ENCODE assay signal across 11 mouse cellular contexts in the genomic region with DNA sequence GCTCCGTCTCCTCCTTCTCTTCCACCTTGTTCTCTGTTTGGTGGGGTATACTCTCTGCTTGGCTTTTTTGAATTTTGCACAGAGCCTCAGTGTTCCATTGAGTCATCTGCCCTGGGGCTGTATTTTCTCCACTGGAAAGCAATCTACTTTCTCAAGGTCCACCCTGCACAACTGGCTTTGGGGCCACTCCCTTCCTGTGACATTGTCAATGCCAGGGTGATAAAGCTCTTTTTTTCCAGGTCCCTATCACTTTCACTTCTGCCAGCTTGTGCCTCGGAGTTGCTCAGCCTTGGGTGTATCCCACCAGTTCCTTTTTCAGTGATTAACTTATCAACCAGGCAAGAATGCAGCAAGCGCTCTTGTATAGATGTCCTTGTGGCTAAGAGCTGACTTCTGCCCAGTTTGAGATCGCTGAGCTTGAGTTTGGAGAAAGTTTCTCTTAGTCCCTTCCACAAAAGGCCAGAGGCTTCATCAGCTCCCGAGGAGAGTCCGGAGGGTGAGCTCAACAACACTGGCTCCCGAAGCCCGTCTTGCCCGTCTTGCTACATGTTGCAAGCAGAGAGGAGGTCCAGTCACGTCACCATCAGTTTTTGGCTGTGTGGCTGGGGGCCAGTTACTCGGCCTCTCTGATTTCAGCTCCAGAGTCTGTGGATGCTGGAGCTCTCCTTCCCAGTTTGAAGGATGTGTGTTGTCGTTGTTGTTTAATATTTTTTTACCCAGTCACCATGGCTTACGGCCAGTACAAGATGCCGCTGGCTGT.
DNase-seq lines count a peak whose midpoint lies in the region; ATAC-seq lines count a peak whose summit lies in the region.
"Had no signal": no experiment of that assay in that cellular context is flagged by ENCODE, and none has a peak within 500 bp of the region (broad histone marks: within the 10 kb centered on the region; RNA-seq: fewer than 3 reads in every experiment).

No protein-coding gene starts in this region.

- H3K4me2 ChIP-seq in heart, embryonic 13.5 days, result 0 out of 2 replicates have a peak overlapping the region, but pooled peaks have one; percentile 1
- H3K4me2 ChIP-seq in kidney, embryonic 15.5 days, result no peak overlapping the region
- H3K4me2 ChIP-seq: limb, embryonic 15.5 days had no signal

- intact Hi-C loops in heart, postnatal 10 days (cut with DNase I), result no loop called here

- no peak overlapping the region for H3K4me3 ChIP-seq in heart, embryonic 13.5 days
- peak overlapping the region; percentile 16 for H3K4me3 ChIP-seq in erythroblast, embryonic 14.5 days (replicated peaks)
- H3K4me3 ChIP-seq in kidney, embryonic 15.5 days (replicated peaks), result no peak overlapping the region
- no peak overlapping the region for H3K4me3 ChIP-seq in forebrain, embryonic 10.5 days
- H3K4me3 ChIP-seq: heart, adult 2 months; limb, embryonic 15.5 days had no signal

- no peak overlapping the region for H3K27ac ChIP-seq in heart, embryonic 13.5 days (replicated peaks)
- no peak overlapping the region for H3K27ac ChIP-seq in kidney, embryonic 15.5 days
- H3K27ac ChIP-seq in forebrain, embryonic 10.5 days, result no peak overlapping the region
- H3K27ac ChIP-seq: heart, adult 2 months; limb, embryonic 15.5 days had no signal

- H3K4me1 ChIP-seq in heart, embryonic 13.5 days, result peaks cover 21% of the 10 kb centered on the region
- peaks cover 21% of the 10 kb centered on the region for H3K4me1 ChIP-seq in erythroblast, embryonic 14.5 days (ENCODE audit: control insufficient read depth)
- H3K4me1 ChIP-seq in kidney, embryonic 15.5 days, result no peaks in the 10 kb centered on the region
- peaks cover 18% of the 10 kb centered on the region for H3K4me1 ChIP-seq in forebrain, embryonic 10.5 days

- no peaks in the 10 kb centered on the region for H3K9me3 ChIP-seq in heart, embryonic 13.5 days
- no peaks in the 10 kb centered on the region for H3K9me3 ChIP-seq in erythroblast, embryonic 14.5 days (ENCODE audit: control insufficient read depth, low read length)
- H3K9me3 ChIP-seq in kidney, embryonic 15.5 days (replicated peaks), result no peaks in the 10 kb centered on the region
- H3K9me3 ChIP-seq in forebrain, embryonic 10.5 days, result no peaks in the 10 kb centered on the region
- H3K9me3 ChIP-seq: limb, embryonic 15.5 days had no signal

- peaks cover 70% of the 10 kb centered on the region for H3K27me3 ChIP-seq in heart, embryonic 13.5 days (replicated peaks)
- no peaks in the 10 kb centered on the region for H3K27me3 ChIP-seq in erythroblast, embryonic 14.5 days (ENCODE audit: control insufficient read depth)
- peaks cover 70% of the 10 kb centered on the region for H3K27me3 ChIP-seq in kidney, embryonic 15.5 days
- no peaks in the 10 kb centered on the region for H3K27me3 ChIP-seq in forebrain, embryonic 10.5 days (ENCODE audit: poor library complexity, severe bottlenecking)

- no peak for ATAC-seq in heart, embryonic 13.5 days (ENCODE audit: extremely low read depth, insufficient number of reproducible peaks, low FRiP score, low TSS enrichment)
- peak; percentile 92 for ATAC-seq in megakaryocyte progenitor cell, adult 5-6 weeks (replicated peaks; ENCODE audit: poor library complexity)
- no peak for ATAC-seq in kidney, embryonic 15.5 days (replicated peaks; ENCODE audit: low FRiP score)
- ATAC-seq: forebrain, embryonic 16.5 days had no signal

- 74% methylated on average over 14 of the region's 14 CpGs for WGBS in heart, embryonic 13.5 days
- 88% methylated on average over 14 of the region's 14 CpGs for WGBS in kidney, embryonic 15.5 days
- WGBS in forebrain, embryonic 10.5 days, result 92% methylated on average over 14 of the region's 14 CpGs

- no peak for DNase-seq in heart, postnatal 10 days
- peak; percentile 30 for DNase-seq in NIH3T3 (ENCODE audit: low read depth)
- DNase-seq in forebrain, embryonic 10.5 days (ENCODE audit: extremely low spot score, low spot score), result no peak
- DNase-seq in layer of hippocampus, adult 8-10 months (ENCODE audit: low spot score in 2 of 2), result no peak

- no peak overlapping the region for H3K9ac ChIP-seq in heart, embryonic 13.5 days
- H3K9ac ChIP-seq in kidney, embryonic 15.5 days, result no peak overlapping the region
- H3K9ac ChIP-seq: limb, embryonic 15.5 days had no signal

- no peaks in the 10 kb centered on the region for H3K36me3 ChIP-seq in heart, embryonic 13.5 days
- H3K36me3 ChIP-seq in erythroblast, embryonic 14.5 days (ENCODE audit: control insufficient read depth), result no peaks in the 10 kb centered on the region
- H3K36me3 ChIP-seq in kidney, embryonic 15.5 days, result no peaks in the 10 kb centered on the region
- no peaks in the 10 kb centered on the region for H3K36me3 ChIP-seq in forebrain, embryonic 10.5 days (replicated peaks)
- H3K36me3 ChIP-seq: limb, embryonic 15.5 days had no signal
